Mouse (Mus musculus): ENCODE data around the gene Sntb2.

GRCm38 (mm10) chr8:107030058-107030457 is 94.5 kb downstream of the Sntb2 start:
- TF ChIP-seq CTCF (IDR thresholded peaks at IDR 0.05; ENCODE audit: low read depth) (no peak), EP300 (IDR thresholded peaks at IDR 0.05; ENCODE audit: low read depth) (no peak)

Measured in heart, postnatal 0 days (tissue).